Mouse (Mus musculus): ENCODE results near the gene Rbfox1. TPM values are rescaled to one million over a fixed set of nuclear protein-coding genes. Genes with fewer than 3 reads are reported as not detected.

Rbfox1 gene
- total and polyA plus RNA-seq, 3 experiments = 31.6 to 58.1 (median 52.9) TPM

GRCm38 (mm10) chr16:6479616-6480410 lies 594.7 kb downstream of the Rbfox1 start:
- Histone ChIP-seq H3K4me3 (no peak overlapping the region), H3K27ac (no peak overlapping the region), H3K27me3 (ENCODE audit: control insufficient read depth, insufficient read depth, low read length) (no peaks in the 10 kb centered on the region), H3K9ac (ENCODE audit: low read depth, low read length) (no peak overlapping the region), H3K36me3 (ENCODE audit: control insufficient read depth, insufficient read depth, low read length) (no peaks in the 10 kb centered on the region), H3K4me1 (ENCODE audit: control insufficient read depth, insufficient read depth, low read length) (no peaks in the 10 kb centered on the region), H3K79me2 (replicated peaks; ENCODE audit: control insufficient read depth, insufficient read depth, low read length) (no peaks in the 10 kb centered on the region)
- DNase-seq = no peak
- intact Hi-C loops (cut with DNase I) = loop anchor here (1.0 to 10.0 kb wide), 2 partner anchors 595 to 1007 kb away; partner anchors contain the start of gene Rbfox1
- 19% methylated on average over 3 of the region's 3 CpGs for WGBS
- TF ChIP-seq POLR2A (IDR thresholded peaks at IDR 0.05; ENCODE audit: insufficient read depth, low read depth, low read length) (no peak), EP300 (IDR thresholded peaks at IDR 0.05; ENCODE audit: insufficient read depth, low read depth, low read length) (no peak), CTCF (IDR thresholded peaks at IDR 0.05) (no peak)

GRCm38 (mm10) chr16:6480411-6480728 lies 595.2 kb downstream of the Rbfox1 start:
- H3K27me3 ChIP-seq (ENCODE audit: control insufficient read depth, insufficient read depth, low read length) = no peaks in the 10 kb centered on the region
- intact Hi-C loops (cut with DNase I) = loop anchor here (1.0 to 10.0 kb wide), 2 partner anchors 596 to 1007 kb away; partner anchors contain the start of gene Rbfox1
- no peak overlapping the region for H3K4me3 ChIP-seq
- H3K36me3 ChIP-seq (ENCODE audit: control insufficient read depth, insufficient read depth, low read length) = no peaks in the 10 kb centered on the region
- 3% methylated on average over 5 of the region's 5 CpGs for WGBS
- peak in 1 of 2 experiments; percentile 31 for DNase-seq
- H3K4me1 ChIP-seq (ENCODE audit: control insufficient read depth, insufficient read depth, low read length) = no peaks in the 10 kb centered on the region
- TF ChIP-seq CTCF (IDR thresholded peaks at IDR 0.05) (peak; percentile 87), EP300 (IDR thresholded peaks at IDR 0.05; ENCODE audit: insufficient read depth, low read depth, low read length) (no peak)
- no peak overlapping the region for H3K27ac ChIP-seq
- no peaks in the 10 kb centered on the region for H3K79me2 ChIP-seq (replicated peaks; ENCODE audit: control insufficient read depth, insufficient read depth, low read length)
- no peak overlapping the region for H3K9ac ChIP-seq (ENCODE audit: low read depth, low read length)

GRCm38 (mm10) chr16:6483628-6484027 lies 598.5 kb downstream of the Rbfox1 start:
- Histone ChIP-seq H3K36me3 (ENCODE audit: control insufficient read depth, insufficient read depth, low read length) (no peaks in the 10 kb centered on the region), H3K79me2 (replicated peaks; ENCODE audit: control insufficient read depth, insufficient read depth, low read length) (no peaks in the 10 kb centered on the region), H3K27ac (no peak overlapping the region), H3K9ac (ENCODE audit: low read depth, low read length) (no peak overlapping the region), H3K27me3 (ENCODE audit: control insufficient read depth, insufficient read depth, low read length) (no peaks in the 10 kb centered on the region), H3K4me1 (ENCODE audit: control insufficient read depth, insufficient read depth, low read length) (no peaks in the 10 kb centered on the region), H3K4me3 (no peak overlapping the region)
- no peak for DNase-seq
- 67% methylated on average over 8 of the region's 8 CpGs for WGBS
- TF ChIP-seq EP300 (IDR thresholded peaks at IDR 0.05; ENCODE audit: insufficient read depth, low read depth, low read length) (no peak), CTCF (IDR thresholded peaks at IDR 0.05) (no peak), POLR2A (IDR thresholded peaks at IDR 0.05; ENCODE audit: insufficient read depth, low read depth, low read length) (no peak)
- intact Hi-C loops (cut with DNase I) = loop anchor here (10.0 kb wide), 1 partner anchor 599 kb away; the partner anchor contains the start of gene Rbfox1

- H3K4me1 ChIP-seq (ENCODE audit: control insufficient read depth, insufficient read depth, low read length) = no peaks in the 10 kb centered on the region
- H3K27me3 ChIP-seq (ENCODE audit: control insufficient read depth, insufficient read depth, low read length) = no peaks in the 10 kb centered on the region
- no peak overlapping the region for H3K27ac ChIP-seq
- 71% methylated on average over 3 of the region's 3 CpGs for WGBS
- H3K36me3 ChIP-seq (ENCODE audit: control insufficient read depth, insufficient read depth, low read length) = no peaks in the 10 kb centered on the region
- no peak overlapping the region for H3K4me3 ChIP-seq
- intact Hi-C loops (cut with DNase I) = loop anchor here (10.0 kb wide), 1 partner anchor 601 kb away; the partner anchor contains the start of gene Rbfox1
- H3K79me2 ChIP-seq (replicated peaks; ENCODE audit: control insufficient read depth, insufficient read depth, low read length) = no peaks in the 10 kb centered on the region
- no peak for DNase-seq
- no peak overlapping the region for H3K9ac ChIP-seq (ENCODE audit: low read depth, low read length)
- TF ChIP-seq POLR2A (IDR thresholded peaks at IDR 0.05; ENCODE audit: insufficient read depth, low read depth, low read length) (no peak), CTCF (IDR thresholded peaks at IDR 0.05) (no peak), EP300 (IDR thresholded peaks at IDR 0.05; ENCODE audit: insufficient read depth, low read depth, low read length) (no peak)
Observed at GRCm38 (mm10) chr16:6485631-6486030, 600.5 kb downstream of the Rbfox1 start.

GRCm38 (mm10) chr16:6502219-6502618 lies 617.1 kb downstream of the Rbfox1 start:
- no peaks in the 10 kb centered on the region for H3K36me3 ChIP-seq (ENCODE audit: control insufficient read depth, insufficient read depth, low read length)
- no peak for DNase-seq
- no peak overlapping the region for H3K27ac ChIP-seq
- no peak overlapping the region for H3K4me3 ChIP-seq
- no peak overlapping the region for H3K9ac ChIP-seq (ENCODE audit: low read depth, low read length)
- no peaks in the 10 kb centered on the region for H3K4me1 ChIP-seq (ENCODE audit: control insufficient read depth, insufficient read depth, low read length)
- WGBS = 18% methylated on average over 8 of the region's 8 CpGs
- TF ChIP-seq EP300 (IDR thresholded peaks at IDR 0.05; ENCODE audit: insufficient read depth, low read depth, low read length) (no peak), CTCF (IDR thresholded peaks at IDR 0.05) (peak; percentile 79), POLR2A (IDR thresholded peaks at IDR 0.05; ENCODE audit: insufficient read depth, low read depth, low read length) (no peak)
- intact Hi-C loops (cut with DNase I) = no loop called here
- no peaks in the 10 kb centered on the region for H3K79me2 ChIP-seq (replicated peaks; ENCODE audit: control insufficient read depth, insufficient read depth, low read length)
- H3K27me3 ChIP-seq (ENCODE audit: control insufficient read depth, insufficient read depth, low read length) = no peaks in the 10 kb centered on the region
